Mouse (Mus musculus) heart, adult 2 months (tissue): ENCODE results near the gene H2-T3.
"Not testable (repeated sequence)": the region's sequence is repeated elsewhere in the genome, so short reads cannot be mapped to it uniquely, and the experiment has no call there.

Source experiments
- CTCF ChIP-seq: fragments of 200-600 bp; IDR thresholded peaks from 2 replicates; pipeline ENCODE4 v1.8.1; 2022; ENCODE audit warnings: antibody characterized with exemption, mild to moderate bottlenecking, moderate library complexity
- EP300 ChIP-seq: fragments of 200-500 bp; IDR thresholded peaks from 2 replicates; pipeline ENCODE4 v1.6.1; 2011; ENCODE audit warnings: low read depth, low read length, control low read depth; ENCODE audit not compliant: insufficient read depth
- POLR2A ChIP-seq: fragments of 200-500 bp; IDR thresholded peaks from 2 replicates; pipeline ENCODE4 v1.6.1; 2011; ENCODE audit warnings: mild to moderate bottlenecking, low read depth, low read length, control low read depth; ENCODE audit not compliant: insufficient read depth

- TF ChIP-seq CTCF, POLR2A, EP300: not testable (repeated sequence)
These were observed 10.6 kb downstream of the H2-T3 start for GRCm38 (mm10) chr17:36179446-36179845.
